Mouse (Mus musculus): ENCODE measurements around the gene Pnpla3. TPM values are rescaled to one million over a fixed set of nuclear protein-coding genes. Genes with fewer than 3 reads are reported as not detected.

Gene Pnpla3
- polyA plus RNA-seq (2014; fragmentation: Nextera tagmentation; extraction: Ambion mirVana), result 0.50 and 0.61 TPM in 2 replicates

DNA sequence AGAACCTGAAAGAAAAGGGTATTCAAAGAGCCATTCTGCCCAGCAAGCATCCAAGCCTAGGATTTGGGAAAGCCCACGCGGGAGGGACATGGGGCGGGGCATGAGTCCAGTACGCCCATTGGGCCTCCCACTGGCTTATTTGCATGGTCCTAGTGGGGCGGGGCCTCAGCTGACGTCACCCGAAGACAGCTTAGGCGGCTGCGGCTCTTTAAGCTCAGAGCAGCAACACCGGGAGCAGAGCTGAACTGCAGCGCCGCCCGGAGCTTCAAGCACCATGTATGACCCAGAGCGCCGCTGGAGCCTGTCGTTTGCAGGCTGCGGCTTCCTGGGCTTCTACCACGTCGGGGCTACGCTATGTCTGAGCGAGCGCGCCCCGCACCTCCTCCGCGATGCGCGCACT, at the start of gene Pnpla3:
Gene Pnpla3 (plus strand): TSS at position 238 of the 400 bp plus-strand sequence.
- Histone ChIP-seq H3K27ac (replicated peaks in 1 of 2; ENCODE audit: control insufficient read depth in 1 of 2, insufficient read depth in 1 of 2, low read depth in 2 of 2, low read length in 2 of 2) (0 out of 4 replicates have a peak within 1 kb of the TSS, but pooled peaks of 1 of the 2 experiments have one; percentile 0), H3K4me1 (ENCODE audit: control insufficient read depth in 2 of 2, insufficient read depth in 2 of 2, low read length in 2 of 2) (peaks cover 7 to 15% of the 10 kb centered on the region in 2 experiments), H3K9me3 (ENCODE audit: control insufficient read depth, low read length) (no peaks in the 10 kb centered on the region), H3K9ac (ENCODE audit: low read length) (peak within 1 kb of the TSS; percentile 65), H3K4me2 (ENCODE audit: low read length) (peak within 1 kb of the TSS; percentile 98), H3K27me3 (ENCODE audit: control insufficient read depth, insufficient read depth, low read length) (no peaks in the 10 kb centered on the region; the same call in 1 of the 2 replicates), H3K36me3 (ENCODE audit: control insufficient read depth, insufficient read depth, low read length) (no peaks in the 10 kb centered on the region), H3K4me3 (ENCODE audit: control insufficient read depth in 1 of 2, insufficient read depth in 1 of 2, low read depth in 1 of 2, low read length in 2 of 2) (peak within 1 kb of the TSS; percentile 51 to 52)
- peak; percentile 92 for ATAC-seq (ENCODE audit: insufficient number of reproducible peaks, insufficient read depth, low FRiP score, low read depth)
- WGBS, result 0% methylated on average over 28 of the region's 28 CpGs

DNA sequence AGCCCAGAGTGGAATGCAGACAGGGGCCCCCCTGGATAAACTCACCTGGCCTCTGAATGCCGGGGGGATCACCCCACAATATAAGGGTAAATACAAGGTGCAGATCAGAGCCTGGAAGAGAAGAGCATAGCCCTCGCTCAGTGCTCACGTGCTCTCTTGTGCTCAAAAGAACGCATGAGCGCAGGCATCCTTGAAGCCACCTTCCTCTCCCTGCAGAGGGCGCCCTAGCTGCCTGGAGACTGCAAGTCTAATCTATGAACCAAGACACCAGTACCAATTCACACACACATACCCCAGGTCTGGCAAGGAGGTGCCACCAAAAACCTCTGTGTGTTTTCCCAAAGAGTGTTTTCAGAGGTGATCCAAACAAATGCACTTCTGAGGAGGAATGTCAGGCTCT, 47.0 kb upstream of the Pnpla3 start:
- no peak overlapping the region for H3K27ac ChIP-seq (replicated peaks in 1 of 2; ENCODE audit: control insufficient read depth in 1 of 2, insufficient read depth in 1 of 2, low read depth in 2 of 2, low read length in 2 of 2)
- no peaks in the 10 kb centered on the region for H3K36me3 ChIP-seq (ENCODE audit: control insufficient read depth, insufficient read depth, low read length)
- no peak overlapping the region for H3K4me3 ChIP-seq (ENCODE audit: control insufficient read depth in 1 of 2, insufficient read depth in 1 of 2, low read depth in 1 of 2, low read length in 2 of 2)
- no peaks in the 10 kb centered on the region for H3K9me3 ChIP-seq (ENCODE audit: control insufficient read depth, low read length)
- H3K4me2 ChIP-seq (ENCODE audit: low read length), result no peak overlapping the region
- peaks cover 8% of the 10 kb centered on the region; the same call in 1 of the 2 replicates for H3K27me3 ChIP-seq (ENCODE audit: control insufficient read depth, insufficient read depth, low read length)
- ATAC-seq (ENCODE audit: insufficient number of reproducible peaks, insufficient read depth, low FRiP score, low read depth), result no peak
- 24% methylated on average over 6 of the region's 6 CpGs for WGBS
- no peaks in the 10 kb centered on the region for H3K4me1 ChIP-seq (ENCODE audit: control insufficient read depth in 2 of 2, insufficient read depth in 2 of 2, low read length in 2 of 2)
- no peak overlapping the region for H3K9ac ChIP-seq (ENCODE audit: low read length)

DNA sequence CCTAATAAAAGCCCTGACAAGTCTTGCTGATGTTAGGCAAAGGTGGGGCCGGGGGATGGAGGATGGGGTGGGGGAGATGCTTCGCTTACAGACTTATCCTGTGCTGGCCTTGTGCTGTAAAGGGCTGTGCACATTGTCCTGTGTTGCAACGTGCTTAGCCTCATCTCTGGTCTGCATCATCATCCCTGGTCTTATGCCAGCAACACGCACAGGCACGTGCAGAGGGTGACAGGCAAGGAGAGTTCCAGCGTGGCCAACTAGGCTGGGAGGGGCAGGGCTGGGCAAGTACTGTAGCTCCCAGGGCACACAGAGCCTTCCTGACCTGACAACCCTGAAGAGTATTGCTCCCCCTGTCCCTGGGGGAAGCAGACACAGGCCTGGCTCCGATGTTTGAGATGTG, 46.6 kb upstream of the Pnpla3 start:
- Histone ChIP-seq H3K27ac (replicated peaks in 1 of 2; ENCODE audit: control insufficient read depth in 1 of 2, insufficient read depth in 1 of 2, low read depth in 2 of 2, low read length in 2 of 2) (no peak overlapping the region), H3K4me1 (ENCODE audit: control insufficient read depth in 2 of 2, insufficient read depth in 2 of 2, low read length in 2 of 2) (no peaks in the 10 kb centered on the region), H3K9me3 (ENCODE audit: control insufficient read depth, low read length) (no peaks in the 10 kb centered on the region), H3K36me3 (ENCODE audit: control insufficient read depth, insufficient read depth, low read length) (no peaks in the 10 kb centered on the region), H3K9ac (ENCODE audit: low read length) (no peak overlapping the region), H3K27me3 (ENCODE audit: control insufficient read depth, insufficient read depth, low read length) (peaks cover 8% of the 10 kb centered on the region; the same call in 1 of the 2 replicates), H3K4me2 (ENCODE audit: low read length) (no peak overlapping the region), H3K4me3 (ENCODE audit: control insufficient read depth in 1 of 2, insufficient read depth in 1 of 2, low read depth in 1 of 2, low read length in 2 of 2) (no peak overlapping the region)
- no peak for ATAC-seq (ENCODE audit: insufficient number of reproducible peaks, insufficient read depth, low FRiP score, low read depth)
- WGBS, result 64% methylated on average over 7 of the region's 7 CpGs

DNA sequence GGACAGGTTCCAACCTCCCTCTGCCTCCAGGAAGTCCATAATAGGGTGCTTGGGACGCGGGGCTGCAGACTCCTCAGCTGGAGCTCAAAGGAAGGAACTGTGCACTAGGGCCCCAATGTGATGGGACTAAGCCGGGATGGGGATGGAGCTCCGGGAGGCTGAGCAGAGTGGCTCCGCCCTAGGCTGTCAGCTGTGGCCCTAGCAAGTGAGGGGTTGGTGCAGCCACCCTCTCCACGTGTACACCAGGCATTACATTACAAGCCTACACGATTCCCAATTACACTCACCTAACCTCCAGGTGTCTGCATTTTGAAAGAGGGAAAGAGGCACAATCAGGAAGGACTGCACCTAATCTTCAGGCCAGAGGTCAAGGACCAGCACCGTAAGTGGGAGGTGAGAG, 44.6 kb upstream of the Pnpla3 start, which contains the start of gene Pnpla5:
Gene Pnpla5 (minus strand): TSS at position 101 of the 400 bp plus-strand sequence.
- 54% methylated on average over 8 of the region's 8 CpGs for WGBS
- no peaks in the 10 kb centered on the region for H3K9me3 ChIP-seq (ENCODE audit: control insufficient read depth, low read length)
- no peak for ATAC-seq (ENCODE audit: insufficient number of reproducible peaks, insufficient read depth, low FRiP score, low read depth)

DNA sequence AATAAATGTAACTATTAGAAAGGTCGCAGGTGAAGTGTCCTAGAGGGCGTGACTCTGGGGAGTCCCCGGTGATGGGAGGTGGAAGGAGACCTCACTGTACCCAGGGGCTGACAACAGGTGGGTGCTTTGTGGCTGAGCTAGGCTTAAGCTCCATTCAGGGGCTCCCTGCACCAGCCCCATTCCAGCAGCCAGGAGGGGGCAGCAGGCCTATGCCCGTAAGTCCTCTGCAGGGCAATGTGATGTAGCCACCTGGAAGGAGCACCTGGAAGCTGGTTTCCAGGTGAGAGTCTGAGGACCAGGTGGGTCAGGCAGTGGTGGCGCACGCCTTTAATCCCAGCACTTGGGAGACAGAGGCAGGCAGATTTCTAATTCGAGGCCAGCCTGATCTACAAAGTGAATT, 43.6 kb upstream of the Pnpla3 start:
- Histone ChIP-seq H3K27me3 (ENCODE audit: control insufficient read depth, insufficient read depth, low read length) (peaks cover 11% of the 10 kb centered on the region), H3K9me3 (ENCODE audit: control insufficient read depth, low read length) (no peaks in the 10 kb centered on the region), H3K27ac (replicated peaks in 1 of 2; ENCODE audit: control insufficient read depth in 1 of 2, insufficient read depth in 1 of 2, low read depth in 2 of 2, low read length in 2 of 2) (no peak overlapping the region), H3K4me1 (ENCODE audit: control insufficient read depth in 2 of 2, insufficient read depth in 2 of 2, low read length in 2 of 2) (no peaks in the 10 kb centered on the region), H3K9ac (ENCODE audit: low read length) (no peak overlapping the region), H3K4me3 (ENCODE audit: control insufficient read depth in 1 of 2, insufficient read depth in 1 of 2, low read depth in 1 of 2, low read length in 2 of 2) (no peak overlapping the region), H3K36me3 (ENCODE audit: control insufficient read depth, insufficient read depth, low read length) (no peaks in the 10 kb centered on the region), H3K4me2 (ENCODE audit: low read length) (no peak overlapping the region)
- ATAC-seq (ENCODE audit: insufficient number of reproducible peaks, insufficient read depth, low FRiP score, low read depth), result no peak
- 53% methylated on average over 7 of the region's 7 CpGs for WGBS

More for the DNA sequence above, 44.6 kb upstream of the Pnpla3 start, which contains the start of gene Pnpla5:
- Histone ChIP-seq H3K9ac (ENCODE audit: low read length) (no peak within 1 kb of the TSS), H3K4me2 (ENCODE audit: low read length) (no peak within 1 kb of the TSS), H3K27me3 (ENCODE audit: control insufficient read depth, insufficient read depth, low read length) (peaks cover 8% of the 10 kb centered on the region; the same call in 1 of the 2 replicates), H3K4me3 (ENCODE audit: control insufficient read depth in 1 of 2, insufficient read depth in 1 of 2, low read depth in 1 of 2, low read length in 2 of 2) (no peak within 1 kb of the TSS), H3K4me1 (ENCODE audit: control insufficient read depth in 2 of 2, insufficient read depth in 2 of 2, low read length in 2 of 2) (no peaks in the 10 kb centered on the region), H3K27ac (replicated peaks in 1 of 2; ENCODE audit: control insufficient read depth in 1 of 2, insufficient read depth in 1 of 2, low read depth in 2 of 2, low read length in 2 of 2) (no peak within 1 kb of the TSS), H3K36me3 (ENCODE audit: control insufficient read depth, insufficient read depth, low read length) (no peaks in the 10 kb centered on the region)

DNA sequence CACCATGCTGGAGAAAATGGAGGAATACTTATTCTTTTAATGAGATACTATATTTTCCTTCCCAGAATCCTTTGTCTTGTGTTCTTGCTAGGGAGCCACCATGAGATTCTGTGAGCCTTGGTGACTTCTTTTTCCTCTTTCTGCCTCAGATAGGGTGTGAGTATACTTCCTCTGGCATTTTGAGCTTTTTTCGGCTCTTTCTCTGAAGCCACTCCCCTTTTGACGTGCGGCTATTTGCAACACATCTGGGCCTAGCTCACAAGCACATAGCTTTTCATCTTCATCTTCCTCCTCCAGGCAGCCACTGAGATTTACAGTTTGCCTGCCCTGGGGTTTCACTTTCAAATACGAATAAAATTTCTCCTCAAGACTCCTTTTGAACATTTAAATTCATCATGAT, 41.2 kb upstream of the Pnpla3 start:
- H3K4me3 ChIP-seq (ENCODE audit: control insufficient read depth in 1 of 2, insufficient read depth in 1 of 2, low read depth in 1 of 2, low read length in 2 of 2), result no peak overlapping the region
- whole genome bisulfite sequencing, result 73% methylated on average over 4 of the region's 4 CpGs
- H3K27ac ChIP-seq (replicated peaks in 1 of 2; ENCODE audit: control insufficient read depth in 1 of 2, insufficient read depth in 1 of 2, low read depth in 2 of 2, low read length in 2 of 2), result no peak overlapping the region
- no peaks in the 10 kb centered on the region for H3K36me3 ChIP-seq (ENCODE audit: control insufficient read depth, insufficient read depth, low read length)
- peaks cover 11% of the 10 kb centered on the region for H3K27me3 ChIP-seq (ENCODE audit: control insufficient read depth, insufficient read depth, low read length)
- no peak overlapping the region for H3K9ac ChIP-seq (ENCODE audit: low read length)
- peaks cover 2 to 3% of the 10 kb centered on the region in 2 experiments; a peak in 2 of 4 replicates for H3K4me1 ChIP-seq (ENCODE audit: control insufficient read depth in 2 of 2, insufficient read depth in 2 of 2, low read length in 2 of 2)
- no peak overlapping the region for H3K4me2 ChIP-seq (ENCODE audit: low read length)
- no peak for ATAC-seq (ENCODE audit: insufficient number of reproducible peaks, insufficient read depth, low FRiP score, low read depth)
- no peaks in the 10 kb centered on the region for H3K9me3 ChIP-seq (ENCODE audit: control insufficient read depth, low read length)

DNA sequence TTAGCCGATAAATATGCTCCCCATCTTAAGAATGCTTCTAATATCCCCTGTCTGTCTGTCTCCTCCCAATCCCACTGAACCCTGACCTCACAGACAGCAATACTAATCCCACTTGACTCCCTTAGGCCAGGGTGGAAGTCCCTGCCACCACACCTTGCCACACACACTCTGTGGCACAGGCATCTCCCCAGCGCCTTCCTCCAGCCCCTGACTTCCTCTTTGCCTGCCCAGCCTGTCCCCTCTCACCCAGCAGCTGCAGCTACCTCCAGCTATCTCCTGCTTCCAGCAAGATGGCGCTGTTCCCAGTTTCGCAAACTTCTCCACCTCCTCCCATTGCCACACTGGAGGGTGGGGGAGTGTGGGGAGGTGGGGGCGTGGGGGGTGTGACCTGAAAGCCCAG, 40.8 kb upstream of the Pnpla3 start:
- Histone ChIP-seq H3K9ac (ENCODE audit: low read length) (no peak overlapping the region), H3K27me3 (ENCODE audit: control insufficient read depth, insufficient read depth, low read length) (peaks cover 11% of the 10 kb centered on the region), H3K4me3 (ENCODE audit: control insufficient read depth in 1 of 2, insufficient read depth in 1 of 2, low read depth in 1 of 2, low read length in 2 of 2) (no peak overlapping the region), H3K4me1 (ENCODE audit: control insufficient read depth in 2 of 2, insufficient read depth in 2 of 2, low read length in 2 of 2) (peaks cover 3 to 5% of the 10 kb centered on the region in 2 experiments; a peak in 3 of 4 replicates), H3K36me3 (ENCODE audit: control insufficient read depth, insufficient read depth, low read length) (no peaks in the 10 kb centered on the region), H3K9me3 (ENCODE audit: control insufficient read depth, low read length) (no peaks in the 10 kb centered on the region), H3K4me2 (ENCODE audit: low read length) (no peak overlapping the region), H3K27ac (replicated peaks in 1 of 2; ENCODE audit: control insufficient read depth in 1 of 2, insufficient read depth in 1 of 2, low read depth in 2 of 2, low read length in 2 of 2) (no peak overlapping the region)
- WGBS, result 31% methylated on average over 5 of the region's 5 CpGs
- no peak for ATAC-seq (ENCODE audit: insufficient number of reproducible peaks, insufficient read depth, low FRiP score, low read depth)
